Mouse (Mus musculus) liver, adult 2 months (tissue): ENCODE results near the gene Cpa4.

Source experiments
- CTCF ChIP-seq: fragments of 200-500 bp; IDR thresholded peaks from 2 replicates; pipeline ENCODE4 v1.5.1; 2011; ENCODE audit warnings: low read depth, low read length, control low read depth
- POLR2A ChIP-seq: fragments of 200-500 bp; IDR thresholded peaks from 2 replicates; pipeline ENCODE4 v1.6.1; 2011; ENCODE audit warnings: low read length, control low read depth; ENCODE audit not compliant: insufficient read depth; ENCODE audit errors: extremely low read depth

DNA sequence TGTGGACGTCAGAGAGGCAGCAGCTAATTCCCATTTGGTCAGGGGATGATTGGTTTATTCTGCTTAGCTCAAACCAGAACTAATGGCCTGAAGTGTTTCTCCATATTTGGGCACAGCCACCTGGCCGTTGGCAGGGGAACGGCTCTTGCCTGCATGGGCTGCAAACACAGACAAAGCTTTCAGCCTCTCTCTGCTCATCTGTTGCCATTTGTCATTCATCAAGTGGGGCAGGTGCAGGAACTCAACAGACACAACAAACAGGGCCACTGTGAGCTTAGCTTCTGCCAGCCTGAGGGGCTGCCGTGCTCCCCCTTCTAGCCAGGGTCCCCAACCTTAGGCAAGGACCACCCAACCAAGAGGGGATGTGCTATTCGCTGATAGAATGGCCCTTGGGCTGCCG, 60.0 kb downstream of the Cpa4 start:
- TF ChIP-seq CTCF (no peak), POLR2A (no peak)
